Mouse (Mus musculus): Measurements from ENCODE around the gene Vgll3. TPM values are rescaled to one million over a fixed set of nuclear protein-coding genes. Genes with fewer than 3 reads are reported as not detected.

Gene Vgll3
- polyA plus RNA-seq (2015; fragmentation: Nextera tagmentation; extraction: Ambion mirVana), result 7.4 and 9.0 TPM in 2 replicates

DNA sequence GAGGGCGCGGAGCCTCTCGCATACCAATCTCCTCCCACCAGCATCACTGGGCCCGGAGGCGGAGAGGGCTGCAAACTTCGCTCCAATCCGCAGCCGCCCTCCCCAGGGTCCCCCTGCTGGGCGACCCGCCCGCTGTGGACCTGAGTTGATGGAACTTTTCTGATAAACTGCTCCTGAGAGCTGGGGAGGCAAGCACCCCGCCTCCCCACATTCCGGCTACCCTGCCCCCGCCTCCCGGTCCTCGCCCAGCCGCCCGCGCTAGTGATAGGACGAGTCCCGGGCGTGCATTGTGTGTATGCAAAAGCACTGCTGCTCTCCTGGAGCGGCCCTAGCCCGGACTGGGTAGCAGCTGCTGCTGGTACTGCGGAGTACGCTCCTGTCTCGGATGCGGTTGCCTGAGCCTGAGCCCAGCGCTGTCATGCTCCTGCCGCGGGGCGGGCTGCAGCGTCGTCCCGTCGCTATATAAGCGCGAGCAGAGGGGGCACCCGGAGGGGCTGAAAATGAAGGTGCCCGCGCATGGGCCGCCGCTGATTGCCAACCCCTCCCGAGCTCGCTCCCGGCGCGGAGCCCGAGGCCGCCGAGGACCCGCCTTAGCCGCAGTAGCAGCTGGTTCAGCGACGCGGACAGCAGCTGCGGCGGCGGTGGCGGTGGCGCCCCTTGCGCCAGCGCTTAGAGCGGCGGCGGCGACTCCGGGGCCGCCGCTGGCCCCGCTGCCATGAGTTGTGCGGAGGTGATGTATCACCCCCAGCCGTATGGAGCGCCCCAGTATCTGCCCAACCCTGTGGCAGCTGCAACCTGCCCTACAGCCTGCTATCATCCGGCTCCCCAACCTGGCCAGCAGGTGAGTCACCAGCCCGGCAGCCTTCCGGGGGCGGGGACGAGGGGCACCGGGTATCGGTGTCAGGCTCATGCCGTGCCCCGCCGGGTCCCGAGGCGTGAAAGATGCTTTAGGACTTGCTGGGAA lies at the start of gene Vgll3:
Vgll3 (plus strand) TSS at position 340 of the 964 bp plus-strand sequence.
- peak within 1 kb of the TSS; percentile 75 for H3K4me3 ChIP-seq
- peak within 1 kb of the TSS; percentile 83 for H3K4me2 ChIP-seq
- WGBS, result under 1% methylated on average over 85 of the region's 86 CpGs
- H3K27ac ChIP-seq, result peak within 1 kb of the TSS; percentile 82
- peak within 1 kb of the TSS; percentile 79 for H3K9ac ChIP-seq
- H3K4me1 ChIP-seq (replicated peaks), result peaks cover 13% of the 10 kb centered on the region
- no peaks in the 10 kb centered on the region for H3K36me3 ChIP-seq
- ATAC-seq (ENCODE audit: low FRiP score), result peak; percentile 100
- no peaks in the 10 kb centered on the region for H3K9me3 ChIP-seq
- peaks cover 7% of the 10 kb centered on the region; the same call in 1 of the 2 replicates for H3K27me3 ChIP-seq

DNA sequence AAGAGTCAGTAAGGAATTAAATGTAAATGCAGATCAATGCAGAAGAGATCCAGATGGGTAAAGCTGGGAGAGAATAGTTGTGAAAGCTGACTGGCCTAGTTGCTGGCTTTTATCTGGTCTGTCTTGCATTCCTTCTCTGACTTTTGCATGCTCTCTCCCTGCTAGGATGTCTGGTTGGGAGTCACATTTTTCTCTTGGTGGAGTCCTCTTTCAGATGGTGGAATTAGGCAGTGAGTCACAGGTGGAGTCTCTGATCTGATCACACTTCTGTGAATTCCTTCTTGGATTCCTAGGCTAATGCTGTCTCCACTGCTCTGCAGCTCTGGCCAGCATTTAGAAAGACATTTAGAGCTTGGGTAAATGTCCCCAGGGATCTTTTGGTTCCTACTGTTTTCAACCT lies 49.1 kb upstream of the Vgll3 start:
- Histone ChIP-seq H3K4me3 (no peak overlapping the region), H3K4me2 (no peak overlapping the region), H3K27me3 (no peaks in the 10 kb centered on the region), H3K9ac (no peak overlapping the region), H3K9me3 (no peaks in the 10 kb centered on the region), H3K27ac (no peak overlapping the region), H3K36me3 (no peaks in the 10 kb centered on the region), H3K4me1 (replicated peaks) (no peaks in the 10 kb centered on the region)
- ATAC-seq (ENCODE audit: low FRiP score), result no peak

DNA sequence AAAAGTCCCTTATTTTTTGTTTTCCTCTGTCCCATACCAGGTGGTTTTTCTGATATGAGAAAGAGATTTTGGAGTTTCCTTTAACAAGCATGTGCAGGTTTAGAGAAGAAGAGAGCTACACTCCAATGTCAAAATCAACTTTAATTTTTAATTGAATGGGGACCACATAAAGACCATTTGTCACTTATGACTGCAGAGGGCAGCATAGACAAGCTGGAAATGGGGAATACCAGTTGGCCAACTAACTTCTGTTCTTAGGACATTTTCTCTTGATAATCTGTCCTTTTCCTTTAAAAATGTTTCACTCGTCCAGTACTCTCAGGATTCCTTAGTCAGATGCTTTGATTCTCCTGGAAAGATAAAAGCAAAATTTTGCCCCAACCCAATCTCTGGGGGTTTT lies 29.1 kb upstream of the Vgll3 start:
- WGBS, result 61% methylated on average over 1 of the region's 1 CpGs
- Histone ChIP-seq H3K9me3 (no peaks in the 10 kb centered on the region), H3K4me3 (no peak overlapping the region), H3K27ac (no peak overlapping the region), H3K36me3 (no peaks in the 10 kb centered on the region), H3K4me1 (replicated peaks) (no peaks in the 10 kb centered on the region), H3K9ac (no peak overlapping the region), H3K4me2 (no peak overlapping the region), H3K27me3 (no peaks in the 10 kb centered on the region)
- ATAC-seq (ENCODE audit: low FRiP score), result no peak

DNA sequence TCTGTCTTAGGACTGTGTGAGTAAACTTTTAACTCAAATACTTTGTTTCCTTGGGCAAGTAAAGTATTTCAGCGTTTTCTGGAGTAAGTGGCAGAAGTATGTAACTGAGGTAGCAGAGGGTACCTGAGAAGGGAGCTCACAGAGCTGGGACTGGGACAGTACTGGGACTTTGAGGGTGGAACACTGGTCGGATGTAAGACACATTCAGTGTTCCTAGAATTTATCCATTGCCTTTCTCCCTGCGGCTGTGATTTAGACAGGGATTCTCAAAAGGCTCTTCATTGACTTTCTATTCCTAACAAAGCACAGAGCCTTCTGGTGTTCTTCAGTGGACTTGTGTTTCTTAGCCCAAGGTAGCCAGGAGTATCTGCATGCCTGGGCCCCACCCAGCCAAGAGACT lies 1.0 kb downstream of the Vgll3 start:
- WGBS, result 30% methylated on average over 3 of the region's 3 CpGs
- ATAC-seq (ENCODE audit: low FRiP score), result no peak
- Histone ChIP-seq H3K36me3 (no peaks in the 10 kb centered on the region), H3K27me3 (peaks cover 7% of the 10 kb centered on the region; the same call in 1 of the 2 replicates), H3K27ac (no peak overlapping the region), H3K4me2 (peak overlapping the region; percentile 83), H3K9me3 (no peaks in the 10 kb centered on the region), H3K9ac (peak overlapping the region; percentile 79; the same call in 1 of the 2 replicates), H3K4me3 (peak overlapping the region; percentile 75), H3K4me1 (replicated peaks) (peaks cover 13% of the 10 kb centered on the region)

DNA sequence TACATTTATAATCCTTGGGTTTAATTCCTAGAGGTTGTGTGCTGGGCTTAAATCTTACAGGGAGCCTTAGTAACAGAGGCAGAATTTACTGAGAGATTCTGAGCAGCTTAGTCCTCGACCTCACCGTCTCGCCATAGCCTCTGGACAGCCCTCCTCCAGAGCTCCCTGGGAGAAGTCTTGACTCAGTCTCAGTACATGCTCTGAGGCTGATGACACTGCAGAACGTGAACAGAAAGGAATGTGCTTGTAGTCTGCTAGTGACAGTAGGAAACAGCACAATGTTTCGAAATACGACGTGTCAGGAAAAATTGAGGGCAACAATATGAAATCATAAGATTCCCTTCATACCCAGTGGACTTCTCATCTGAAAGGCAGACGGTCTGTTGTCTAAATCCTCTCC lies 3.7 kb downstream of the Vgll3 start:
- H3K27me3 ChIP-seq, result peaks cover 7% of the 10 kb centered on the region; the same call in 1 of the 2 replicates
- ATAC-seq (ENCODE audit: low FRiP score), result no peak
- H3K4me3 ChIP-seq, result no peak overlapping the region
- no peaks in the 10 kb centered on the region for H3K36me3 ChIP-seq
- H3K4me2 ChIP-seq, result peak overlapping the region; percentile 13; the same call in 1 of the 2 replicates
- no peaks in the 10 kb centered on the region for H3K9me3 ChIP-seq
- 66% methylated on average over 8 of the region's 8 CpGs for WGBS
- no peak overlapping the region for H3K27ac ChIP-seq
- H3K9ac ChIP-seq, result no peak overlapping the region
- H3K4me1 ChIP-seq (replicated peaks), result peaks cover 13% of the 10 kb centered on the region

DNA sequence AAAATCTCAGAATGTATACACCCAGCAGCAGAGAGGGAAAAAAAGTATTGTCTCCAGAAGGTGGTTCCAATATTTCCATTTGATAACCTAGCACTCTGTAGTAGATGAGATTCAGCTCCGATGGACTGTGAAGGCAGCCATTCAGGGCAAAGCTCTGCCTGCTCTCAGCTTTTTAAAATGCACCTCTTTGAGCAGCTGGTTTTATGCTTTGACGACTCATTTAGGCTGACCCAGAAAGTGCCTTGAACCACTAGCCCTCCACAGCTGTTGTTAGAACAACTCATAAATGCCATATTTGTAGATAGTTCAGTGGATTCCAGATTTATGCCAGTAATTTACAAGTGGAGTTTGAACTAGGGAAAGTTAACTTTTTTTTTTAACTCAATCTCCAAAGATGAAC lies 5.7 kb downstream of the Vgll3 start:
- Histone ChIP-seq H3K9me3 (no peaks in the 10 kb centered on the region), H3K4me1 (replicated peaks) (peaks cover 3% of the 10 kb centered on the region), H3K4me3 (no peak overlapping the region), H3K27me3 (peaks cover 5% of the 10 kb centered on the region; the same call in 1 of the 2 replicates), H3K36me3 (no peaks in the 10 kb centered on the region), H3K9ac (no peak overlapping the region), H3K27ac (no peak overlapping the region), H3K4me2 (no peak overlapping the region)
- no peak for ATAC-seq (ENCODE audit: low FRiP score)
- WGBS, result 48% methylated on average over 2 of the region's 2 CpGs

DNA sequence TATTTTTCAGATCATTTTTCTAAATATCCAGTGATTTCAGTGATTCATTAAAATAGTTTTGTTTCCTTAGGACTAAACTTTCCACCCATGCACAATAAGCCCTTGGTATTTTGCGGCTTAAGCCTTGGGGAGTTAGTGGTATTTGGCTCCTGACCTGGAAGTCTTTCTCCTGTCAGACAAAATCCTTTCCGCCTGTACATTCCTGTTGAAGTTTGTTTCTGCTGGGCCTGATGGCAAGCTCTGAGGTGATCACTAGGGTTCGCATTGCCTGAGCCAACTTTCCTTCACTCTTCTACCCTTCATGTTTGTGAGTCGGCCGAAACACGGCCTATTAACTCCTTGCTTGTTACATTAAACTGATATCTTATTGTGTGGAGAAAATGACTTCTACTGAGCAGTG lies 8.7 kb downstream of the Vgll3 start:
- Histone ChIP-seq H3K4me1 (replicated peaks) (no peaks in the 10 kb centered on the region), H3K4me2 (no peak overlapping the region), H3K36me3 (no peaks in the 10 kb centered on the region), H3K4me3 (no peak overlapping the region), H3K9me3 (no peaks in the 10 kb centered on the region), H3K27me3 (no peaks in the 10 kb centered on the region), H3K27ac (no peak overlapping the region), H3K9ac (no peak overlapping the region)
- 88% methylated on average over 6 of the region's 6 CpGs for WGBS
- ATAC-seq (ENCODE audit: low FRiP score), result no peak

DNA sequence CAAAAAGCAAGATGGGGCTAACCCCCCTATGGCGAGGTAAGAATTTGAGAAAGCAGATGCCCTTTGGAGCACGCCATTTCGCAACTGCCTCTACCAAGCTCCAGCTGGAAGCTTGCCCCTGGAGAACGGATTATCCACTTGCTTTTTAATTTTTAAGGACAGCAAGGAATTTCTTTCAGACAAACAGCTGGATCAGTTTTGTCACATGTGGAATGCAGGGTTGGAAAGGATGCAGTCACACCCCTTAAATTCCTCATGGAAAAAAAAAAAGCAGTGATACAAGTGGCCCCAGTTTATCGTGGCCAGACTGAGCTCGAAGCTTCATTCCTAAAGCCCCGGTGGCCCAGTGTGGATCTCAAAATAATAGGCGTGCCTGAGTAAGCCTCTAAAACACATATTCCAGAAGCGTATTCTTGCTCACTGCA lies 13.1 kb downstream of the Vgll3 start:
- 89% methylated on average over 9 of the region's 9 CpGs for WGBS
- no peak overlapping the region for H3K4me3 ChIP-seq
- no peak overlapping the region for H3K4me2 ChIP-seq
- H3K9ac ChIP-seq, result no peak overlapping the region
- no peak overlapping the region for H3K27ac ChIP-seq
- no peaks in the 10 kb centered on the region for H3K4me1 ChIP-seq (replicated peaks)
- no peaks in the 10 kb centered on the region for H3K27me3 ChIP-seq
- no peaks in the 10 kb centered on the region for H3K9me3 ChIP-seq
- no peak for ATAC-seq (ENCODE audit: low FRiP score)
- H3K36me3 ChIP-seq, result no peaks in the 10 kb centered on the region

DNA sequence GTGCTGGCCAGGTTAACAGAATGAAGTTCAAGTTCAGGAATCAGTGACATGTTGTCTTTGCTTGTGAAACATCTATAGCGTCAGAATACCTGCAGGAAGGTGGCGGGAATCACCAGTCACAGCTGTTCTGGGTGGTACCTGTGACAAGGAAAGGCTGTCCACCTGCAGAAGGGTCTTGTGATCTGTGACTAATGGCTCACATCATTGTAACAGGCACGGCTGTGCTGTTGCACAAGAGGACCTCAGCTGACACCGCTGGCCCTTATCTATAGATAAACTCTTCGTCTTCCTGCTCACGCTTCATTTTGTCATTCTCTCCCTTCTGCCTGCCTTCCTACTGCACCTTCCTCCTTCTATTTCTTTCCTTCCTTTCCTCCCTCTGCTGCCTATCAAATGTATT lies 14.0 kb downstream of the Vgll3 start:
- no peaks in the 10 kb centered on the region for H3K9me3 ChIP-seq
- H3K4me1 ChIP-seq (replicated peaks), result no peaks in the 10 kb centered on the region
- no peak overlapping the region for H3K27ac ChIP-seq
- no peak overlapping the region for H3K9ac ChIP-seq
- H3K4me3 ChIP-seq, result no peak overlapping the region
- WGBS, result 93% methylated on average over 6 of the region's 6 CpGs
- no peaks in the 10 kb centered on the region for H3K36me3 ChIP-seq
- H3K27me3 ChIP-seq, result no peaks in the 10 kb centered on the region
- no peak overlapping the region for H3K4me2 ChIP-seq
- no peak for ATAC-seq (ENCODE audit: low FRiP score)

DNA sequence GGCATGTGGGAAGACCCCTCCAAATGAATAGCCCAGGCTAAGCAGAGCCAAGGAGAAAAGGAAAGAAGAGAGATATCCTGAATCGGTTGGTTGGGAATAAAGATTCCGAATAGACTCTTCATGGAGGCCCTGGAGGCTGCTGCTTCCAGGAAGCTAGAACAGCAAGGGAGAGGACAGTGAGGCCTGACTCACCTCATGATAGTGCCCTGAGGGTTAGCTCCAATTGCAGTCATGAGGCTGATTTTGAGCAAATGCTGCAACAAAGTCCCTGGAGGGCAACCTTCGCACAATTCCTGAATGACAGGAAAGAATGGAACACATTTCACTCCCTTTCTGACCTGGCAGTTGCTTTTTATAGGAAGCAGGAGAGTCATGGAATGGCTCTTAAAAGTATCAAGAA lies 19.7 kb downstream of the Vgll3 start:
- Histone ChIP-seq H3K4me2 (no peak overlapping the region), H3K4me3 (no peak overlapping the region), H3K36me3 (no peaks in the 10 kb centered on the region), H3K9me3 (no peaks in the 10 kb centered on the region), H3K27ac (no peak overlapping the region), H3K4me1 (replicated peaks) (no peaks in the 10 kb centered on the region), H3K27me3 (no peaks in the 10 kb centered on the region), H3K9ac (no peak overlapping the region)
- WGBS, result 87% methylated on average over 3 of the region's 3 CpGs
- no peak for ATAC-seq (ENCODE audit: low FRiP score)

DNA sequence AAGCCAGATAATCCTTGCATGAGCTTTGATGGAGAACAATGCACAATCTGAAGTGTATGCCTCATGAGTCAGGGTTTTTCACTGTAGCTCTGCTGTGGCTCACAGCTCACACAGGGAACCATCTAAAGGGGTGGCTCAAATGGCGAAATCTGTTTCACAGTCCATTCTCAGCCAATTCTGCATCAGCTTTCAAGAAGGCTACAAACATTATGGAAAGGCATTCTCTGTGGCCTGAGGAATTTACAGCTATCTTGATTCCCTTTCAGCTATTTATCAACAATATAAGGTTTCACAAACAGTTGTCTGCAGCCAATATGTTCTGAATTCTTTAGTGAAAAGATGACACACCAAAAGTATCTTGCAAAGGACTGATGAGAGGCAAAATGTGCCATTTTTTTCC lies 35.1 kb downstream of the Vgll3 start:
- no peaks in the 10 kb centered on the region for H3K4me1 ChIP-seq (replicated peaks)
- 83% methylated on average over 1 of the region's 1 CpGs for WGBS
- no peak for ATAC-seq (ENCODE audit: low FRiP score)
- no peaks in the 10 kb centered on the region for H3K9me3 ChIP-seq
- no peak overlapping the region for H3K27ac ChIP-seq
- H3K4me3 ChIP-seq, result no peak overlapping the region
- H3K9ac ChIP-seq, result no peak overlapping the region
- no peaks in the 10 kb centered on the region for H3K36me3 ChIP-seq
- no peak overlapping the region for H3K4me2 ChIP-seq
- H3K27me3 ChIP-seq, result no peaks in the 10 kb centered on the region

DNA sequence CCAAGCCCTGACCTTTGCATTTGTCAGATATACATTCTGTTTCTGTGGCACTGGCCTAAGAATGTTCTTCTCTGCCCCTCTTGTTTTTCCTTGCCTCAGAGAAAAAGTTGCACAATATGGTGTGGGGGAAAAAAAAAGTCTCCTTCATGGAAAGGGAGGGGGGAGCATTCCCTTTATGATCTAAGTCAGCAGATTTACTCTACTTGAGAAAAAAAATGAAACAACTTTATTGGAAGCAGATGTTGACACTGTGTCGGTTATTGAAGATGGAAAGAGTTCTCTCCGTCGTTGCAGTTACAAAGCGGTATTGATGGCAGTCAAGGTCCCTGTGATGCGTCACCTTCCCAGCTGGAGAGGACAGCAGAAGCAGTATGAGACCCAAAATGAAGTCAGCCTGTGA lies 49.4 kb downstream of the Vgll3 start:
- no peak for ATAC-seq (ENCODE audit: low FRiP score)

DNA sequence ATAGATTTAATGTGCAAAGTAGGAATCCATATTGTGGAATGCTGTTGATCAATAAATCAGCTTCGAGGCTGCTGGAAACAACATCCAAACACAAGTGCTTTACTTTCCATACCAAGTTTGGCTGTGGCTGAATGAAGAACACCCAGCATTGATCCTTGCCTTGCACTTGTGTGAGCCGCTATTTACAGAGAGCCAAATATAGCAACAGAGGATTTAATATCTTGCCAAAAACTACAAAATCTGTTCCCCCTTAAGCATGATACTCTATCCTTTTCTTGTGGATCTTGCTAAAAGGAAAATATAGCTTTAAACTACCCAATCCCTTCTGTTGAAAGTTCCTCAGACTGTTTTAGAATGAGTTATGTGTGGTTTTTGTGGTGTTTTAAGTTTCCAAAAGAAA lies 52.9 kb downstream of the Vgll3 start:
- Histone ChIP-seq H3K4me2 (no peak overlapping the region), H3K36me3 (no peaks in the 10 kb centered on the region), H3K4me1 (replicated peaks) (no peaks in the 10 kb centered on the region), H3K9me3 (no peaks in the 10 kb centered on the region), H3K27me3 (no peaks in the 10 kb centered on the region), H3K27ac (no peak overlapping the region), H3K4me3 (no peak overlapping the region), H3K9ac (no peak overlapping the region)
- WGBS, result 84% methylated on average over 2 of the region's 2 CpGs
- ATAC-seq (ENCODE audit: low FRiP score), result no peak

More for the DNA sequence above, 49.4 kb downstream of the Vgll3 start:
- no peak overlapping the region for H3K9ac ChIP-seq
- H3K27me3 ChIP-seq, result no peaks in the 10 kb centered on the region
- H3K4me3 ChIP-seq, result no peak overlapping the region
- H3K4me1 ChIP-seq (replicated peaks), result no peaks in the 10 kb centered on the region
- H3K9me3 ChIP-seq, result no peaks in the 10 kb centered on the region
- WGBS, result 83% methylated on average over 5 of the region's 5 CpGs
- H3K27ac ChIP-seq, result no peak overlapping the region
- no peak overlapping the region for H3K4me2 ChIP-seq
- no peaks in the 10 kb centered on the region for H3K36me3 ChIP-seq
